Mouse (Mus musculus) olfactory bulb, adult 2 months (tissue): ENCODE measurements at regions not wholly inside any gene's neighbourhood (a gene's known extent, or its start where the extent isn't known, plus 50 kb on each side); places are given as distances from the start of the nearest gene placed in this dataset.

Source experiments
- H3K27ac ChIP-seq: fragments of 200-500 bp; 2 replicates; pipeline ENCODE4 v1.5.1; 2012; ENCODE audit warnings: low read depth, low read length; ENCODE audit not compliant: insufficient read depth
- H3K4me1 ChIP-seq: fragments of 200-500 bp; 2 replicates; pipeline ENCODE4 v1.6.1; 2012; ENCODE audit warnings: low read length; ENCODE audit not compliant: control insufficient read depth, insufficient read depth
- H3K4me3 ChIP-seq: fragments of 200-500 bp; 2 replicates; pipeline ENCODE4 v1.5.1; 2012; ENCODE audit warnings: mild to moderate bottlenecking, low read depth, low read length, moderate library complexity; ENCODE audit not compliant: insufficient read depth
- CTCF ChIP-seq: fragments of 200-500 bp; IDR thresholded peaks from 2 replicates; pipeline ENCODE4 v1.5.1; 2012; ENCODE audit warnings: low read depth, mild to moderate bottlenecking, low read length, moderate library complexity; ENCODE audit not compliant: insufficient read depth
- POLR2A ChIP-seq: fragments of 200-500 bp; IDR thresholded peaks from 2 replicates; pipeline ENCODE4 v1.6.1; 2012; ENCODE audit warnings: mild to moderate bottlenecking, low read depth, low read length, moderate library complexity; ENCODE audit not compliant: insufficient read depth
- WGBS: fragments of 180-500 bp; shearing (Covaris S2); methylation state at CpG from one replicate; pipeline ENCODE4 v1.1.7; 2018; 5-methylcytosine and 5-hydroxymethylcytosine counted together

- WGBS, result 89% methylated on average over 7 of the region's 7 CpGs
- no peak for TF ChIP-seq POLR2A
- TF ChIP-seq CTCF, result no peak
- Histone ChIP-seq H3K27ac (no peak overlapping the region), H3K4me1 (peaks cover 25% of the 10 kb centered on the region), H3K4me3 (no peak overlapping the region)
These were observed 64.2 kb upstream of the Sec14l1 start for GRCm38 (mm10) chr11:117050788-117051187.

DNA sequence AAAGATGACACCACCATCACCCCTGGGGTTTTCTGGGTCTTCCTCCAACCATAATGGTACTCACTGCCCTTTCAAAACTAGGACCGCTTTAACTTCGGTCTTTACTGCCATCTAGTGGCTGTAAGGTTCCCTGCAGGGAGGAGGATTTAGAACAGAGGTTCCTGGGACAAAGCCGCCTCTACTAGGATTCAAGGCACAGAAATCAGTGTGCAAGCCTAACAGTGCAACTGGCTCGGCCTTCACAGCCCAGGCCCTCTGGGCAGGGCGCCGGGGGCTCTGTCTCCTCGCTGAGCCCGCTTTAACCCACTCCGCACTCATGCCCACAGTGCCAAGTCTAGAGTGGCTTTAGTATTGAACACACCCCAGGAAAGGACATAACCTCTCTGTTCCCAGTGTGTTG, 58.0 kb upstream of the Sec14l1 start:
- H3K4me1 ChIP-seq, result peaks cover 21% of the 10 kb centered on the region
- H3K27ac ChIP-seq, result no peak overlapping the region
- no peak for TF ChIP-seq CTCF
- TF ChIP-seq POLR2A, result no peak
- WGBS, result 5% methylated on average over 9 of the region's 9 CpGs
- no peak overlapping the region for H3K4me3 ChIP-seq

DNA sequence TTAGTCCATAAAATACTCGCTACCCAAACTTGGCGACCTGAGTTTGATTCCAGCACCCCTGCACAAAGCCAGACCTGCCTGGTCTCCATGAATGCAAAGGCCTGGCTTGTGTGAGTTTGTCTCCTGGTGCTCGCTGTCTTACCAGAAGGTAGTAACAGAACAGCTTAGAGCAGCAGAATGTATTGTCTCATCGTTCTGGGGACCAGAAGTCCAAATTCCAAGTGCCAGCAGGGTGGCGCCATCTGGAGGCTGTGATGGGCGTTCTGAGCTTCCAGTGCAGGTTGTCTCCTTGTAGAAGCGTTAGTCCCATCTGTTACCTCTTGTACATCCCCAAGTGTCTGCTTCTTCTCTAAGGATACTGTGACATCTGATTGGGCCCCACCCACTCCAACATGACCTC, 57.5 kb upstream of the Sec14l1 start:
- 0 out of 2 replicates have a peak, but pooled peaks have one; percentile 29 for TF ChIP-seq CTCF
- TF ChIP-seq POLR2A, result no peak
- 32% methylated on average over 7 of the region's 7 CpGs for WGBS
- Histone ChIP-seq H3K4me1 (peaks cover 20% of the 10 kb centered on the region), H3K4me3 (no peak overlapping the region), H3K27ac (no peak overlapping the region)

- Histone ChIP-seq H3K27ac (peak overlapping the region; percentile 49), H3K4me1 (peaks cover 34% of the 10 kb centered on the region), H3K4me3 (no peak overlapping the region)
- 38% methylated on average over 8 of the region's 8 CpGs for WGBS
- TF ChIP-seq CTCF (no peak), POLR2A (no peak)
These were observed 55.8 kb upstream of the Sec14l1 start for GRCm38 (mm10) chr11:117059120-117059519.

GRCm38 (mm10) chr11:117059981-117060705, 54.8 kb upstream of the Sec14l1 start:
- Histone ChIP-seq H3K4me3 (no peak overlapping the region), H3K27ac (peak overlapping the region; percentile 52), H3K4me1 (peaks cover 36% of the 10 kb centered on the region)
- 5% methylated on average over 19 of the region's 19 CpGs for WGBS
- no peak for TF ChIP-seq CTCF

- H3K4me3 ChIP-seq, result no peak overlapping the region
- peak overlapping the region; percentile 77 for H3K27ac ChIP-seq
- peaks cover 36% of the 10 kb centered on the region for H3K4me1 ChIP-seq
- WGBS, result 33% methylated on average over 9 of the region's 9 CpGs
- TF ChIP-seq CTCF (no peak), POLR2A (no peak)
These were observed 54.1 kb upstream of the Sec14l1 start for GRCm38 (mm10) chr11:117060706-117061337.

- no peak for TF ChIP-seq POLR2A
- TF ChIP-seq CTCF, result peak; percentile 10; the same call in 1 of the 2 replicates
- WGBS, result 34% methylated on average over 14 of the region's 14 CpGs
- H3K27ac ChIP-seq, result peak overlapping the region; percentile 47
These were observed 52.0 kb upstream of the Sec14l1 start for GRCm38 (mm10) chr11:117062772-117063499.

More at GRCm38 (mm10) chr11:117062772-117063499, 52.0 kb upstream of the Sec14l1 start:
- Histone ChIP-seq H3K4me1 (peaks cover 32% of the 10 kb centered on the region), H3K4me3 (no peak overlapping the region)
